ENCODE assay signal across 31 mouse cellular contexts in genomic region chr10:68373875-68374274, GRCm38 (mm10).
A peak's percentile ranks its signal among the peaks of the same experiment; 100 is the strongest.
DNase-seq lines count a peak whose midpoint lies in the region; ATAC-seq and TF ChIP-seq lines count a peak whose summit lies in the region.
"Had no signal": no experiment of that assay in that cellular context is flagged by ENCODE, and none has a peak within 500 bp of the region (broad histone marks: within the 10 kb centered on the region; RNA-seq: fewer than 3 reads in every experiment).

No protein-coding gene starts in this region.

- H3K27ac ChIP-seq in left cerebral cortex, adult 2 months, result no peak overlapping the region
- no peak overlapping the region for H3K27ac ChIP-seq in hindbrain, embryonic 11.5 days (ENCODE audit: low read depth, low read length)
- H3K27ac ChIP-seq: embryonic facial prominence, embryonic 13.5 days; forebrain, embryonic 10.5 days; hindbrain, embryonic 15.5 days; limb, embryonic 13.5 days; midbrain, embryonic 10.5 days; midbrain, embryonic 15.5 days had no signal

- H3K36me3 ChIP-seq in hindbrain, embryonic 11.5 days (ENCODE audit: control insufficient read depth, insufficient read depth, low read length), result no peaks in the 10 kb centered on the region
- H3K36me3 ChIP-seq: embryonic facial prominence, embryonic 13.5 days; forebrain, embryonic 10.5 days; heart, embryonic 12.5 days; hindbrain, embryonic 15.5 days; limb, embryonic 13.5 days; midbrain, embryonic 10.5 days; midbrain, embryonic 15.5 days had no signal

- no peaks in the 10 kb centered on the region for H3K4me1 ChIP-seq in hindbrain, embryonic 11.5 days (replicated peaks; ENCODE audit: control insufficient read depth, insufficient read depth, low read length)
- H3K4me1 ChIP-seq: embryonic facial prominence, embryonic 13.5 days; forebrain, embryonic 10.5 days; heart, embryonic 12.5 days; hindbrain, embryonic 15.5 days; limb, embryonic 13.5 days; midbrain, embryonic 10.5 days; midbrain, embryonic 15.5 days had no signal

- H3K4me2 ChIP-seq in hindbrain, embryonic 11.5 days (replicated peaks; ENCODE audit: low read depth, low read length), result no peak overlapping the region
- H3K4me2 ChIP-seq: embryonic facial prominence, embryonic 13.5 days; heart, embryonic 12.5 days; hindbrain, embryonic 15.5 days; limb, embryonic 13.5 days; liver, embryonic 11.5 days; midbrain, embryonic 15.5 days had no signal

- no peak for ATAC-seq in hindbrain, embryonic 11.5 days (ENCODE audit: low FRiP score)
- ATAC-seq: activated CD4-positive, CD25-positive, alpha-beta regulatory T cell, adult 4 months; forebrain, postnatal 0 days; inflammation-experienced regulatory T-cells, adult 6 months; lung, postnatal 0 days; midbrain, embryonic 15.5 days had no signal

- no peak for TF ChIP-seq CTCF in left cerebral cortex, adult 2 months (IDR thresholded peaks at IDR 0.05)
- no peak for TF ChIP-seq CTCF in brain, embryonic 14.5 days (IDR thresholded peaks at IDR 0.05; ENCODE audit: borderline replicate concordance, extremely low read depth, insufficient read depth, insufficient read length)

- no peaks in the 10 kb centered on the region for H3K27me3 ChIP-seq in hindbrain, embryonic 11.5 days (ENCODE audit: control insufficient read depth, insufficient read depth, low read length)
- H3K27me3 ChIP-seq: embryonic facial prominence, embryonic 13.5 days; heart, embryonic 12.5 days; hindbrain, embryonic 15.5 days; limb, embryonic 13.5 days; midbrain, embryonic 15.5 days had no signal

- no peak overlapping the region for H3K9ac ChIP-seq in hindbrain, embryonic 11.5 days (ENCODE audit: low read depth, low read length)
- H3K9ac ChIP-seq: embryonic facial prominence, embryonic 13.5 days; forebrain, postnatal 0 days; heart, embryonic 12.5 days; hindbrain, embryonic 15.5 days; limb, embryonic 13.5 days; midbrain, embryonic 15.5 days had no signal

- TF ChIP-seq POLR2A in brain, embryonic 14.5 days (IDR thresholded peaks at IDR 0.05; ENCODE audit: borderline replicate concordance, extremely low read depth, insufficient read depth, insufficient read length, poor library complexity, severe bottlenecking), result no peak

- H3K9me3 ChIP-seq in hindbrain, embryonic 11.5 days (ENCODE audit: control insufficient read depth, low read length), result no peaks in the 10 kb centered on the region
- H3K9me3 ChIP-seq: embryonic facial prominence, embryonic 13.5 days; forebrain, embryonic 10.5 days; heart, embryonic 12.5 days; hindbrain, embryonic 15.5 days; limb, embryonic 13.5 days; midbrain, embryonic 10.5 days; midbrain, embryonic 15.5 days had no signal

- H3K4me3 ChIP-seq in left cerebral cortex, adult 2 months, result no peak overlapping the region
- H3K4me3 ChIP-seq in hindbrain, embryonic 11.5 days (ENCODE audit: low read depth, low read length), result no peak overlapping the region
- H3K4me3 ChIP-seq: embryonic facial prominence, embryonic 13.5 days; forebrain, embryonic 10.5 days; heart, embryonic 12.5 days; hindbrain, embryonic 15.5 days; limb, embryonic 13.5 days; midbrain, embryonic 10.5 days; midbrain, embryonic 15.5 days had no signal

- intact Hi-C loops in left cerebral cortex, postnatal 4 days (cut with DNase I), result no loop called here
- intact Hi-C loops in left cerebral cortex, adult 2 months (cut with DNase I), result no loop called here

- DNase-seq in left cerebral cortex, postnatal 4 days, result peak; percentile 20
- DNase-seq in left cerebral cortex, adult 2 months (ENCODE audit: extremely low spot score in 1 of 2, low spot score in 2 of 2), result no peak
- DNase-seq in adipocyte (ENCODE audit: low spot score), result peak; percentile 14
- peak; percentile 54 for DNase-seq in brain, embryonic 14.5 days (ENCODE audit: low read depth)
- peak; percentile 32 to 34 for DNase-seq in layer of hippocampus, postnatal 10 days (ENCODE audit: low spot score in 2 of 2)
- no peak for DNase-seq in spleen, adult 18-20 months
- no peak for DNase-seq in hindbrain, embryonic 11.5 days (ENCODE audit: low spot score)
- DNase-seq: adrenal gland, adult 8-10 months; B cell, adult 2 months; cerebellum, adult 11 months; cerebellum, adult 9-11 months; forebrain, postnatal 0 days; gastrocnemius, postnatal 14 days; heart, adult 18-20 months; heart, postnatal 4 days; kidney, adult 11 months; kidney, postnatal 14 days; right cerebral cortex, postnatal 4 days; thymus, adult 2 months; thymus, postnatal 36 days had no signal

- WGBS in hindbrain, embryonic 11.5 days, result 91% methylated on average over 5 of the region's 5 CpGs

Comparison
In these comparisons a context has a peak if more than half of its experiments do, and no peak if none do; other contexts are left out.
1. DNase-seq: peak in left cerebral cortex, postnatal 4 days (single experiment), adipocyte (single experiment), brain, embryonic 14.5 days (single experiment) and layer of hippocampus, postnatal 10 days (2 of 2); none in left cerebral cortex, adult 2 months (0 of 2), spleen, adult 18-20 months (0 of 2) and hindbrain, embryonic 11.5 days (single experiment).